Mouse (Mus musculus): ENCODE measurements around the gene Zbtb48.

Zbtb48 gene

DNA sequence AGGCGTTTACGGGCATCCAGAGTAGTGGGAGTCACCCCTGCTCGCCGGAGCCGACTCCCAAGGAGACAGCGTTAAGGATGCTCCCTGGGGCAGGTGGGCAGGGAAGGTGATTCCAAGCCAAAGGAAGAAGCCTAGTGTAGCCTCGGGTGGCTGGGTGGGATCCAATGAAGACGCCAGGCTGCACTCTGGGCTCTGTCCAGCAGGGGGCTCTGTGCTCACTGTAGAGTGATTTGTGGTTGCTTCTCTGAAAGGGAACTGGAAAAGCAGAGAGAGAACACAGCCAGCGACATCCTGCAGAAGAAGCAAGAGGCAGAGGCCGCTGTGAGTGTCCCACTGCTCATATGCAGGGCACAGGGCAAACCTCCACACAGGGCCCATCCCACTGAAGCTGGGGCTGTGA lies 49.7 kb downstream of the Zbtb48 start:
- no peak for TF ChIP-seq GATA4 (IDR thresholded peaks at IDR 0.05; ENCODE audit: insufficient replicate concordance, low read length)

DNA sequence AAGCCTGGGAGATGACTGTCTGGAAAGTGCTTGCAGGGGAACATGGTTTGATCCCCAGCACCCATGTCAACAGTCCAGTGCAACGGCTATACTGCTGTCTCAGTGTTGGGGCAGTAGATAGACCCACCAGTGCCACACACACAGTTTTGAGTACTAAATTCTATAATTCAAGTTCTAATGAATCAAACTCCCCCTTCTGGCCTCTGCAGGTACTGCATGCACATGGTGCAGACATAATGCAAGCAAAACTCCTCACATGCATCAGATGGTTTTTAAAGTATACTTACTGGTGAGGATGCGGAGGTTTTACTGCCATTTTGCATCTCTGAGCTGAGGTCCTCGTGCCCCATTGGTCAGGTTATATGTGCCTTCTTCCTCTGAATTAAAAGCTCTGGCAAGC lies 52.0 kb downstream of the Zbtb48 start:
- no peak for TF ChIP-seq GATA4 (IDR thresholded peaks at IDR 0.05; ENCODE audit: insufficient replicate concordance, low read length)

- no peak for TF ChIP-seq GATA4 (IDR thresholded peaks at IDR 0.05; ENCODE audit: insufficient replicate concordance, low read length)
These were observed 55.1 kb downstream of the Zbtb48 start for GRCm38 (mm10) chr4:151972221-151972967.
